Mouse (Mus musculus) frontal cortex, adult 2 months (tissue): ENCODE data around the gene Defb45. TPM values are rescaled to one million over a fixed set of nuclear protein-coding genes. Genes with fewer than 3 reads are reported as not detected.
A peak's percentile ranks its signal among the peaks of the same experiment; 100 is the strongest.

ENCODE experiments used
- DNase-seq, 2 experiments: peaks; one replicate each; pipeline ENCODE4 v3.0.0; 2022; ENCODE audit warnings: low spot score in 1 of 2; ENCODE audit errors: extremely low spot score in 1 of 2
- polyA plus RNA-seq: library from polyadenylated mRNA; depleted of rRNA; stranded (reverse); fragments of >200 nt; gene quantifications from 2 replicates; pipeline ENCODE4 v1.2.3, GENCODE M21; 2012; rRNA removed

The Defb45 gene
- polyA plus RNA-seq: not detected in 2 replicates

DNA sequence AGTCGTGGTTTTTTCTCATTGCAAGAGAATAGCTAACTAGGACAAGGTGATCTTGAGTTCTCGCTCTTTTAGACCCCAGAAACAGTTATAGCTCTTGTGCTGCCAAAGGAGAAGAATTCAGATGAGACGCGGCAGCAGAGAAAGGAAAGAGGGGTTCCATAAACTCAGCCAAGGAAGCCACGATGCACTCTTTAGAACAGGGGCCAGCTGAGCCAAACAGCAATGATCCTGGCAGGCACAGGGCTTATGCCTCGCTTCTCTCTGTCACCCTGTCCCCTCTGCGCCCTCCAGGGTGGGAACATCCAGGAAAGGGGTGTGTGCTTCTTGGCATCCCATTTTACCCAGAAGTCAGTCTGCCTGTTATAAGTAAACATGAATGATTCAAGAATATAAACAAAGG lies at the start of gene Defb45:
Defb45 (minus strand) TSS at position 101 of the 400 bp plus-strand sequence.
- DNase-seq: no peak

DNA sequence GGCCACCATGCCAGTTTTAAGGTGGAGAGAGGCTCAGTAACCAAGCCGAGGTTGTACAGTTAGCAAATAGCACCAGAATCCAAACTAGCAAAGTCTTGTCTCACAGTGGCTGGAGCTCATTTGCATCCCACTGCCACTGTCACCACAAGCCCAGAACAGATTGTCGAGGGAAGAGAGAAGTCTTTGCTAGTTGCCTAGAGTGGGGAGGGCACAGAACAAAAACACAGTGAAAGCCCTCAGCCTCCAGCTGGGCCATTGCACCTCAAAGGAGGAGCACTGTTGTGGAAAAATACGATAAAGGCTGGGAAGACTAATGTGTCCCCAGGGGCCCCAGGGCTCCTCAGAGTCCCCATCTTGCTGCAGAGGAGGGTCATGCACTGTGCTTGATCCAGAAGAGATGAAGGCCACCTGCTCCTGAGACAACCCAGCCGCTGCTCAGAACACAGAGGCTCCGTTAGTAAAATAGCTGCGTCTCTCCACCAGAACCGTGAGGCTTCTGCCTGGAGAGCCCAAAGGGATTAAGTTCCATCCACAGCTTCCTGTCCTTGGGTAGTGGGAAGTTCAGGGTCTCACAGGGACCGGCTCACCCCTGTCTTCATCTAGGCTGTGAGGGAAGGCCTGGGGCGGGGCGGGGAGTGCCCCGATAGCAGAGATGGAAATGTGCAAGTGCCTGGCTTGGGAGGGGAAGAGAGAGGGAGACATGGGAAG lies 40.4 kb upstream of the Defb45 start:
- no peak for DNase-seq

GRCm38 (mm10) chr2:152638865-152639264 lies 39.7 kb upstream of the Defb45 start:
- no peak for DNase-seq

- DNase-seq: no peak
Observed at GRCm38 (mm10) chr2:152637381-152637780, 38.2 kb upstream of the Defb45 start.

DNA sequence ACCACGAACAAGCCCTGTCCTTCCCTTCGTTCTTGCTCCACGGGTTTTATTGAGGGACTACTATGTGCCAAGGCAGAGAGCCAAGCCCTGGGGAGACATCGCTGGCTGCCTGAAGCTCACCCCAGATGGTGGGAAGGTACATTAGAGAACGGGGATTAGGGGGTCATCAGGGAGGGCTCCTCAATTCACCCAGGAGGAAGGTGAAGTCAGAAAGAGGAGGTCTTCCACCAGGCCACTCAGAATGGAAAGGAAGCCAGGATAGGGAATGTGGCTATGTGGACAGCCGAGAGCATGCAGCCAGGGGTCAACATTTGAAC lies 37.8 kb upstream of the Defb45 start:
- no peak for DNase-seq

GRCm38 (mm10) chr2:152636246-152637005 lies 37.2 kb upstream of the Defb45 start:
- no peak for DNase-seq

DNA sequence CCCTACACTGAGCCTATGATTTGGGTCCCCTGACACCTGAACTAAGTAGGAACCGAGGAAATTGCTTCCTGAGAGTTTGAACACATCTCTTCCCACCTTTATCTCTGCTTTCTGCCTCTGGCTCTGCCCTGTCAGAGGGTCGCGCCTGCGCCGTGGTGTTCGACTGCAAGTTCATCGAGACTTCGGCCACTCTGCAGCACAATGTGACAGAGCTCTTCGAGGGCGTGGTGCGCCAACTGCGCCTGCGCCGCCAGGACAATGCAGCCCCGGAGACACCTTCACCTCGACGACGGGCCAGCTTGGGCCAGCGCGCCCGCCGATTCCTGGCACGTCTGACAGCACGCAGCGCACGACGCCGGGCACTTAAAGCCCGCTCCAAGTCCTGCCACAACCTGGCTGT lies 35.1 kb upstream of the Defb45 start:
- no peak for DNase-seq

DNA sequence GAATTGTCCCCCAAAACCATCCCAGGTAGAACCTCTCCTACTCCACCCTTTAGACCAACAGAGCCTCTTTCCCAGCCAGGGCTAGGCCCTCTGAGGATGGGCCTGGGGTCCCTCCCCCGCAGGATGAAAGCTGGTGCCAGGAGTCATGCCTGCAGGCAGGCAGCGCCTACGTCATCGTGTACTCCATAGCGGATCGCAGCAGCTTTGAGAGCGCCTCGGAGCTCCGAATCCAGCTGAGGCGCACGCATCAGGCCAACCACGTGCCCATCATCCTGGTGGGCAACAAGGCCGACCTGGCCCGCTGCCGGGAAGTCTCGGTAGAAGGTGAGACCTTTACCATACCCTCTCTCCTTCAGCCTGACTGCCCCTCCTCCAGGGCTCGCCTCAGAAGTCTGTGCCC lies 34.1 kb upstream of the Defb45 start:
- no peak for DNase-seq

- DNase-seq: no peak
Observed at GRCm38 (mm10) chr2:152629904-152630303, 30.7 kb upstream of the Defb45 start.

DNA sequence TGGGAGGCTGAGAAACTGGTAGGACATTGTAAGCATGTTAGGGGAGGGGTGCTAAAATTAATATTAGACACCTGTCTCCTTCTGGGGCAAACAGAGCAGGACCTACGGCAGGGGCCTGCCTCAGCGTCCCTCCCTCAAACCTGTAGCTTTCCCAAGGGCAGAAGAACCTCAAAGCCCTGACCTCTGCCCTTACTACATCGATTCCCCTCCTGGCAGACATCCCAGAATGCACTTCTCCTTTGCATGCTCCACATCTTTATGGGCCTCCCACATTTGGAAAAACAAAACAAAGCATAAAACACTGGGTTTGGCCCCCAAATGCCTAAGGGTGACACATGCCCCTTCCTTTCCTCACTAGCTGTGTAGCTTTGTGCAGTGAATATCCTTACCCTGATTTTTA lies 30.0 kb upstream of the Defb45 start:
- DNase-seq: no peak

GRCm38 (mm10) chr2:152628066-152628465 lies 28.9 kb upstream of the Defb45 start:
- no peak for DNase-seq

GRCm38 (mm10) chr2:152626774-152627591 lies 27.8 kb upstream of the Defb45 start, which contains the start of gene Rem1:
TSS of gene Rem1 (plus strand) at chr2:152626951.
- DNase-seq: no peak

GRCm38 (mm10) chr2:152625256-152625655 lies 26.1 kb upstream of the Defb45 start:
- no peak for DNase-seq

DNA sequence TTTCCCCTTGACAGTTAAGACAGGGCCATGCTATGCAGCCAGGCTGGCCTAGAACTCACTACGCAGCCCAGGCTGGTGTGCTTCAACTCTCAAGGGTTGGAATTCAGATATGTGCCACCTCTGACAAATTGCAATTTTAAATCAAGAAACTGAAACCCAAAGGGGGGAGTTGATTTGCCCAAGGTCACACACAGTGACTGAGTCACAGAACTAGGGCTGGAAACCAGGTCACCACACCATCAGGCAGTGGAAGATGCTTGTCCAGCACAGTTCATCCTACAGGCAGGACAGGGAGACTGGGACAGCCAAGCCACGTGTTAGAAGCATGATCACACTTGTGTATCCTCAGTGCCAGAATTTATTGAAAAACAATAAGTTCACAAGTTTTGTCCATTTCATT lies 25.4 kb upstream of the Defb45 start:
- no peak for DNase-seq

GRCm38 (mm10) chr2:152622953-152623352 lies 23.8 kb upstream of the Defb45 start, which contains the start of gene Defb25:
TSS of gene Defb25 (minus strand) at chr2:152623053.
- no peak for DNase-seq

- no peak for DNase-seq
Observed at GRCm38 (mm10) chr2:152622151-152622550, 23.0 kb upstream of the Defb45 start.

DNA sequence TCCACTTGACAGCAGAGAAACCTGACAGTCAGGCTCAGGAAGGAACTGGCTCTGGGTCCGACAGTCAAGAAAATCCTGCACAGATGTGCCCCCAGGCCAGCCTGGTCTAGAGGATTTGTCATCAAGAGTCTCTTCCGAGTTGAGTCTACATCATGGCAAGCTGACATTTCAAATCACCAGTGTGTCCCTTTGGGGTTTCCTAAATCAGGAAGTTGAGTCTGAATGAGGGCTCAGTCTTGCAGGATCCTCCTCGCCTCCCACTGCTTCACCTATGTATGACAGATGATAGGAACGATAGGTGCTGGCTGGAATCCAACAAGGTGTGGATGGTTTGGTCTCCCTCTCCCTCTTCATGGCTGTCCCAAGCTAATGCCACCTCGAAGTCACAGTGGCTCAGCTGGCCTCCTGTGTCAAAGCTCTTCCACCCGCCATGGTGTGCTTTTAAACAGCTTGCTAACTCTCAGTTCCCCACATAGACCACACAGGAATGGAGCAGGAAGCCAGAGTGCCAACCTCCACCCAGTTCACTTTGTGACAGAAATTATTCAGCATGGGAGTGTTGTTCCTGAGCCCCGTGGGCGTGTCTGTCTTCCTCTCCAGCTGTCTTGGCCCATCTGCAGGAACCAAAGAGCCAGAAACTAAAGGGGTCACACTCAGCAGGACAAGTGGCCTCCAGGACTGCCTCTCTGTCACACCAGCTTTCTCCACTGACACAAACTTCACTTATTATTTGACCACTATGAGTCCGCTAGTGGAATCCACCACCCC lies 21.4 kb upstream of the Defb45 start:
- DNase-seq: peak in 1 of 2 experiments; percentile 50

DNA sequence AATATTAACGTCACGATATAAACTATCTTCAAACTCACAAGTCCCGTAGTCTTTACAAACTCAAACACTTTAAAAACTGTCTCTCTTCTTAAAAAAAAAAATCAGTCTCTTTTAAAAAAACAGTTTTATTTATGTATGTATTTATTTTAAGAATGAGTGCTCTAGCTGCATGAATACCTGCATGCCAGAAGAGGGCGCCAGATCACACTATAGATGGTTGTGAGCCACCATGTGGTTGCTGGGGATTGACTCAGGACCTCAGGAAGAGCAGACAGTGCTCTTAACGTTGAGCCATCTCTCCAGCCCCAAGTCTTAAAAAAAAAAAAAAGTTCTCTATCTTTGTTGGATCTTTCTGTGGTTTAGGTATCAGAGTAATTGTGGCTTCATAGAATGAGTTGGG lies 18.2 kb upstream of the Defb45 start:
- no peak for DNase-seq

GRCm38 (mm10) chr2:152616470-152616869 lies 17.3 kb upstream of the Defb45 start:
- no peak for DNase-seq

DNA sequence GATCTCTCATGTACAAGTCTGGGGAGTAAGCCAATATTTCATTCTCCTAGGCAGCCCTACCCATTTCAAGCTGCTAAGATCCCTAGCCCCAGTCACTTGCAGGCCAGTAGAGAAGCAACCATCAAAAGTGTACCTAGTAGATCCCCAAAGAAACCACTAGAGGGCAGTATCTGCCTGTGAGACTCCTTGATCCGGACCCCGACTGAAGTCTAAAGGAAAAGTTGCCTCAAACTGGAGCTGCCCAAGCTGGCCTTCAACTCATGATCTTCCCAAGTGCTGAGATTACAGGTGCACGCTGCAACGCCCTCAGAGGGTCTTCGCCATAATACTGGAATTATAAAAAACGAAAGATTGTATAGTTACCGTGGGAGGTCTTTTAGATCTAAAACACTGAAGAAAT lies 16.4 kb upstream of the Defb45 start:
- peak; percentile 21 to 86 for DNase-seq
